Mouse (Mus musculus) embryo, embryonic 10 days (tissue): Measurements from ENCODE around the gene Tbcd.

Experiments used
- DNase-seq: peaks from one replicate; pipeline ENCODE4 v3.0.0-alpha.2; 2015; ENCODE audit warnings: low spot score

The Tbcd gene

GRCm38 (mm10) chr11:121536528-121536927, 84.8 kb downstream of the Tbcd start:
- DNase-seq = no peak

- peak; percentile 11 for DNase-seq
Observed at GRCm38 (mm10) chr11:121542471-121542870, 90.7 kb downstream of the Tbcd start.

GRCm38 (mm10) chr11:121543287-121543856, 91.6 kb downstream of the Tbcd start:
- no peak for DNase-seq

- DNase-seq = no peak
Observed at GRCm38 (mm10) chr11:121543922-121544321, 92.2 kb downstream of the Tbcd start.

- no peak for DNase-seq
Observed at GRCm38 (mm10) chr11:121544755-121545397, 93.1 kb downstream of the Tbcd start.

- DNase-seq = no peak
Observed at GRCm38 (mm10) chr11:121545398-121546034, 93.8 kb downstream of the Tbcd start.

GRCm38 (mm10) chr11:121547234-121547633, 95.5 kb downstream of the Tbcd start:
- no peak for DNase-seq

GRCm38 (mm10) chr11:121547925-121548324, 96.2 kb downstream of the Tbcd start:
- no peak for DNase-seq

- peak; percentile 28 for DNase-seq
Observed at GRCm38 (mm10) chr11:121548996-121549842, 97.5 kb downstream of the Tbcd start.

- DNase-seq = peak; percentile 36
Observed at GRCm38 (mm10) chr11:121549843-121550647, 98.3 kb downstream of the Tbcd start.

GRCm38 (mm10) chr11:121551206-121551799, 99.6 kb downstream of the Tbcd start:
- DNase-seq = no peak

- no peak for DNase-seq
Observed at GRCm38 (mm10) chr11:121552167-121552566, 100.4 kb downstream of the Tbcd start.

GRCm38 (mm10) chr11:121552846-121553457, 101.2 kb downstream of the Tbcd start:
- no peak for DNase-seq

GRCm38 (mm10) chr11:121553458-121553857, 101.7 kb downstream of the Tbcd start:
- DNase-seq = no peak

- no peak for DNase-seq
Observed at GRCm38 (mm10) chr11:121556727-121557126, 105.0 kb downstream of the Tbcd start.

GRCm38 (mm10) chr11:121557946-121558345, 106.2 kb downstream of the Tbcd start:
- DNase-seq = no peak

GRCm38 (mm10) chr11:121558522-121558921, 106.8 kb downstream of the Tbcd start:
- DNase-seq = no peak

GRCm38 (mm10) chr11:121559527-121560293, 108.0 kb downstream of the Tbcd start:
- no peak for DNase-seq

GRCm38 (mm10) chr11:121560294-121560663, 108.5 kb downstream of the Tbcd start:
- DNase-seq = no peak

- DNase-seq = no peak
Observed at GRCm38 (mm10) chr11:121563312-121563711, 111.6 kb downstream of the Tbcd start.
